Mouse (Mus musculus) neural tube, embryonic 15.5 days (tissue): ENCODE measurements around the gene Stap1. TPM values are rescaled to one million over a fixed set of nuclear protein-coding genes. Genes with fewer than 3 reads are reported as not detected.

ENCODE experiments used
- polyA plus RNA-seq: library from polyadenylated mRNA; unstranded; fragments of >200 nt; fragmentation: Nextera tagmentation; extraction: Ambion mirVana; gene quantifications from 2 replicates; pipeline ENCODE4 v1.2.1, GENCODE M21; 2015

Gene Stap1
- polyA plus RNA-seq, 1 experiment from 2014 or later, result 0.61 TPM

Other genes starting within 250 kb of the Stap1 start
- 33.8 and 34.1 TPM in 2 replicates for gene Cenpc1, start 6.2 kb upstream of the Stap1 start, polyA plus RNA-seq
- gene Uba6, start 101.1 kb downstream of the Stap1 start, polyA plus RNA-seq, result 11.9 and 12.0 TPM in 2 replicates
- not detected in 2 replicates for gene Gnrhr, start 126.2 kb downstream of the Stap1 start, polyA plus RNA-seq
- not detected in 2 replicates for gene Tmprss11c, start 217.6 kb downstream of the Stap1 start, polyA plus RNA-seq